Mouse (Mus musculus): Measurements from ENCODE around the gene Ubr2. TPM values are rescaled to one million over a fixed set of nuclear protein-coding genes. Genes with fewer than 3 reads are reported as not detected.

Ubr2 gene
- polyA plus RNA-seq, 1 experiment = 14.2 TPM

GRCm38 (mm10) chr17:46972603-46973002 lies 37.8 kb downstream of the Ubr2 start:
- TF ChIP-seq GATA1 (IDR thresholded peaks at IDR 0.05; ENCODE audit: low read length) = no peak

DNA sequence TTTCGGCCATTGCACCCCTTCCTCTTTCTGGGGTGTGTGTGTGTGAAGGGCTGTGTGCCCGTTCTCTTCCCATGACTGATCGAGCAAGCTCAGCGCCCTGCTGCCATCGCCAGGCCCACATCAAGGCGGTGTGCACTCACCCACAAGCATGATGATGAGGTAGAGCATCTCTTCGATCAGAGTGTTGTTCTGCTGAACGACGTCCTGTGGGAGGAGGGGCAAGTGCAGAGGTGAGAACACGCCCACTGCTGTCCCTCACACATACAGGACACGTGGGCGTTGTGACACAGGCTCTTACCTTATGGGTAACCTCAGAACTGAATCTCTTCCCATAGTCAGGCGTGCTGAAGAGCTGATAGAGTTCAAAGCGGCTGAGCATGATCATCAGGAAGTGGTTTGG lies 43.5 kb downstream of the Ubr2 start:
- TF ChIP-seq GATA1 (IDR thresholded peaks at IDR 0.05; ENCODE audit: low read length) = no peak

DNA sequence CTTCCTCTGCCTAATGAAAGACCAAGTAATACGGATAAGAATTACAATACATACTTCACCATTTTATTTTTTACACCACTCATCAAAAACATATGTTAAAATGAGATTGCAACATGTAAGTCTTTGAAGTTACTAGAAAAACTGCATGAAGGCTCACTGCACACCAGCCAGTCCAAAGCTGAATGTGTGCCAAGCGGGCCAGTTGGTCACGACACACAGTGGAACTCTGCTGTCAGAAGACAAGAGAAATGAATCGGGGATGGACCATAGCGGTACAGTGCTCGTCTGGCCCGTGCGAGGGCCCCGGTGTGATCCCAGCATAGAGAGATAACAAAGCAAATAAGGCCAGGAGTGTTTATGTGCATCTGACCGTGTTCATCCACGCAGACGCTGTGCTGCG lies 47.2 kb downstream of the Ubr2 start:
- TF ChIP-seq GATA1 (IDR thresholded peaks at IDR 0.05; ENCODE audit: low read length) = no peak

GRCm38 (mm10) chr17:46962153-46962552 lies 48.2 kb downstream of the Ubr2 start:
- TF ChIP-seq GATA1 (IDR thresholded peaks at IDR 0.05; ENCODE audit: low read length) = no peak

DNA sequence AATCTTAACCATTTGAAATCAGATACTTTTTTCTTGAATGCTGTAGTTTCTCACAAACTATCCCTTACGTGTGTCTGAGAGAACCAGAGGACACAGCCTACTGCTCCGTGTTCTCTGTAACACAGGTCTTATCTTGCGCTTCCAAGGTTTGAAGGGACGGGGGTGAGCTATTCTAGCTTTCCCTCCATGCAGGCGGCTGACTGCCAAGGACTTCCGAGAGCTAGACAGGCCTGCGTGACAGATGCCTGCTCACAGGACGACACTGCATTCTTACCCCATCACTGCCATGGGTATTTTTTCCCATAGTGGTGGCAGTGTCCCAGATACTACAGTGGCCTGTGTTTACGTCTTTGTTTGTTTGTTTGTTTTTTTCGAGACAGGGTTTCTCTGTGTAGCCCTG lies 50.1 kb downstream of the Ubr2 start:
- TF ChIP-seq GATA1 (IDR thresholded peaks at IDR 0.05; ENCODE audit: low read length) = no peak

GRCm38 (mm10) chr17:46958045-46958444 lies 52.3 kb downstream of the Ubr2 start:
- no peak for TF ChIP-seq GATA1 (IDR thresholded peaks at IDR 0.05; ENCODE audit: low read length)

DNA sequence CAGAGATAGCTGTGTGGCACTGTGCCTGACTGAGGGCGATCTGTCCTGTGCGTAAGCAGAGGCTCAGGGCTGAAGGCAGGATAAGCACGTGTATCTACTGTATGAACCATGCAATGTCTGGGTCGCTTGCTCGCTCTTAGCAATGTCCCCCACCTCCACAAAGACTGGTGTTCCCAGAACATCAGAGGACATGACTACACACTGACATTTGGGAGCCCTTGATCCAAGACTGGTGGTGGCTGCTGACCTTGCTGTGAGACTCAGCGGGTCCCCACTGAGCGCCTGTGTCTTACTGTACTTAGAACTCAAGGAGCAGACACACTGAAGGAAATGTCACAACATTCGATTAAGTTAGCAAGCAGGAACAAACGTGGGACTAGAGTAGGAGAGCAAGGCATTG lies 64.1 kb downstream of the Ubr2 start:
- TF ChIP-seq GATA1 (IDR thresholded peaks at IDR 0.05; ENCODE audit: low read length) = no peak

GRCm38 (mm10) chr17:46942421-46942820 lies 67.9 kb downstream of the Ubr2 start:
- TF ChIP-seq GATA1 (IDR thresholded peaks at IDR 0.05; ENCODE audit: low read length) = no peak

DNA sequence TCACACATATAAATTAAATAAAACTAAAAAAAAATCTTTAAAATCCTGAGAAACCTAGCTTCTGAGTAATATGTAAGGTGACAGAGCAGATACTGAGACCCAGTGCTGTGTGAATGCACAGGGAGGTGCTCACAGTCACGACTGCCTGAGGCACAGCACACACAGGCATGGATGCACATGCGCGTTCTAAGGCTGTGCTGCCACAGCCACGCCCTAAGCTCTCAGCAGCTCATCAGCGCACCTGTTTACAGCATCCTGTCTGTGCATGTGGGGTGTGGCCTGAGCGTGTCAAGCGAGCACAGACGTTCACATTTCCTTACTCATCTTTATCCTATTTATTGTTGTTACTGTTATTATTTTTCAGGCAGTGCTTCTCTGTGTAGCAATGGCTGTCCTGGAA lies 69.9 kb downstream of the Ubr2 start:
- TF ChIP-seq GATA1 (IDR thresholded peaks at IDR 0.05; ENCODE audit: low read length) = no peak

DNA sequence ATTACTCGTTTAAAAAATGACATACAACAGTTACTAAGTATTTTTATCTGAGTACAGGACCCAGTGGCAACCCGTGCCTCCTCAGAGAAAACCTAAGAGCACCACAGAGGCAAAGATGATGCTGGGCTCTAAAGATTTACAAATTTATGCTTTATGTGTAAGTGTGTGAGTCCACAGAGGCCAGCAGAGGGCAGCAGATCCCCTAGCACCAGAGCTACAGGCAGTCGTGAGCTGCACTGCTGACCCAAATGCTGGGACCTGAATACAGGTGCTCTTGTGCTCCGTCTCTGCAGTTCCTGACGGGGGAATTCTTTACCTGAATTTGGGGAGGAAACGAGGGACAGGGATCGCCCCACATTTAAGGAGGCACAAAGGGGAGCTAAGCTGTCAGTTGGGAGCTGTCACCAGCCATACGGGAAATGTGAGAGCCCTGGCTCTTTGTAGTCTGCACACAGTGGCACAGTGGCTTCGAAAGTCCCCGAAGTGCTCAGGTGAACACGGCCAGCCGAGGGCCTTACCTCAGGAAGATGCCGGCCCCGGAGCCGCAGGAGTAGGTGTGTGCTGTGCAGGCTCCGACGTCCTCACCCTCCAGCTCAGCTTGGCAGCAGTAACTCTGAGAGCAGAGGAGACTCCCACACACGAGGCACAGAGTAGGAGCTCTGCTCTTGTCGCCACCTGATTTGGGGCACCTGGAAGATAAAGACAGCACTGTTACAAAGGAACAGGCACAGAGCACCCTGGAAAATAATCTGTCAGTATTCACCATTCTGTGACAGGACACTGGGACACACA lies 76.6 kb downstream of the Ubr2 start:
- no peak for TF ChIP-seq GATA1 (IDR thresholded peaks at IDR 0.05; ENCODE audit: low read length)

GRCm38 (mm10) chr17:46932961-46933360 lies 77.4 kb downstream of the Ubr2 start:
- TF ChIP-seq GATA1 (IDR thresholded peaks at IDR 0.05; ENCODE audit: low read length) = no peak

- no peak for TF ChIP-seq GATA1 (IDR thresholded peaks at IDR 0.05; ENCODE audit: low read length)
These were observed 80.5 kb downstream of the Ubr2 start for GRCm38 (mm10) chr17:46929897-46930296.

DNA sequence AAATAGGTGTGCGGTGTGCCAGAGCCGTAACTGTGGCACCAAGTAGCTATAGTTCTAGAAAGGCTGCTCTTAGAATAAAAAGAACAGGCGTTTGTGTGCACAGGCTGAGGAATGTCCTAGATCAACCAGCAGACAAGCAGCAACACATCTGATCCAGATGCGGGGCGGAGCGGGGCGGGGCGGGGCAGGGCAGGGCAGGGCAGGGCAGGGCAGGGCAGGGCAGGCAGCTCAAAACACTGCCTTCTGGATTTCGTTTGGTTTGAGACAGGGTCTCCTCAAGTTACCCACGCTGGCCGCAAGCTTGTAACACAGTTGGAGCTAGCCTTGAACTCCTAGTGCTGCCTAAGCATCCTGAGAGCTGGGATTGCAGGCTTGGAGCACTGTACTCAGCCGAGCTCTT lies 81.1 kb downstream of the Ubr2 start:
- TF ChIP-seq GATA1 (IDR thresholded peaks at IDR 0.05; ENCODE audit: low read length) = no peak

- TF ChIP-seq GATA1 (IDR thresholded peaks at IDR 0.05; ENCODE audit: low read length) = no peak
These were observed 82.6 kb downstream of the Ubr2 start for GRCm38 (mm10) chr17:46927781-46928180.

- TF ChIP-seq GATA1 (IDR thresholded peaks at IDR 0.05; ENCODE audit: low read length) = no peak
These were observed 83.4 kb downstream of the Ubr2 start for GRCm38 (mm10) chr17:46926941-46927340.

- TF ChIP-seq GATA1 (IDR thresholded peaks at IDR 0.05; ENCODE audit: low read length) = no peak
These were observed 84.2 kb downstream of the Ubr2 start for GRCm38 (mm10) chr17:46926192-46926591.

- TF ChIP-seq GATA1 (IDR thresholded peaks at IDR 0.05; ENCODE audit: low read length) = no peak
These were observed 89.5 kb downstream of the Ubr2 start for GRCm38 (mm10) chr17:46920855-46921254.

DNA sequence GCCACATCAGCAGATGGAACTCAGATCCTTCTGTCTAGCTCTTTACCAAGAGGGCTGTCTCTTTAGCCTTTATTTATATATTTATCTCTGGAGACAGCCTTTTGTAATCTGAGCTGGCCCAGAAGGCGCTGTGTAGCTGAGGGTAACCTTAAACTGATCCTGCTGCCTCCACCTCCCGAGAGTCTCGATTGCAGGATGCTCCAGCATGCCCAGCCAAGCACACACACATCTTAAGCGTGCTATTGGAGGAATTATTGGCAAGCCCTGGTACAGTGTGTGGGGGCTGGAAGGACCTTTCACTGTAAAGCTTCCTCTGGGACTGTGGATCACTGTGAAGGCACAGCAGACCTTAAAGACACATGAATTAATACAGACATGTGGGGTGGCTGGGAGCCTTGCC lies 91.4 kb downstream of the Ubr2 start:
- no peak for TF ChIP-seq GATA1 (IDR thresholded peaks at IDR 0.05; ENCODE audit: low read length)

All from G1E-ER4 (cell line).